Mouse (Mus musculus) CH12.LX (cell line): ENCODE measurements at regions not wholly inside any gene's neighbourhood (a gene's known extent, or its start where the extent isn't known, plus 50 kb on each side); places are given as distances from the start of the nearest gene placed in this dataset.

ENCODE experiments used
- DNase-seq: peaks from one replicate; pipeline ENCODE4 v3.0.0-alpha.2; 2013; ENCODE audit errors: extremely low read depth
- H3K27ac ChIP-seq: 2 replicates; pipeline ENCODE4 v1.5.1; 2012; ENCODE audit warnings: low read depth, mild to moderate bottlenecking, control low read depth, moderate library complexity; ENCODE audit not compliant: insufficient read depth
- H3K27me3 ChIP-seq: replicated peaks from 2 replicates; pipeline ENCODE3; 2012; ENCODE audit warnings: inconsistent platforms
- H3K36me3 ChIP-seq, 2 experiments: replicated peaks in 1 of 2; 2 replicates each; pipeline versions ENCODE3 to v1.6.1; 2012; ENCODE audit warnings: inconsistent platforms in 1 of 2, low read length in 1 of 2, mild to moderate bottlenecking in 1 of 2, mixed read lengths in 1 of 2, moderate library complexity in 1 of 2; ENCODE audit not compliant: control insufficient read depth in 1 of 2, insufficient read depth in 1 of 2
- H3K4me1 ChIP-seq, 2 experiments: 2 replicates each; pipeline ENCODE4 v1.6.1; 2012; ENCODE audit warnings: inconsistent platforms in 1 of 2, moderate library complexity in 1 of 2; ENCODE audit not compliant: insufficient read depth in 2 of 2, control insufficient read depth in 1 of 2
- H3K4me2 ChIP-seq: 2 replicates; pipeline ENCODE4 v1.6.1; 2012; ENCODE audit warnings: low read depth, mild to moderate bottlenecking, control low read depth; ENCODE audit not compliant: poor library complexity, insufficient read depth, severe bottlenecking
- H3K4me3 ChIP-seq, 3 experiments: fragments of 150-350 bp in 1 of 3; sonication (generic) in 1 of 3; replicated peaks in 1 of 3; 2 replicates each; pipeline versions ENCODE3 to v1.5.1; 2011 to 2012; ENCODE audit warnings: low read depth in 2 of 3, low read length in 2 of 3, mild to moderate bottlenecking in 2 of 3, moderate library complexity in 2 of 3, control low read depth in 1 of 3, improper control_type of control experiment in 1 of 3, inconsistent platforms in 1 of 3, mixed read lengths in 1 of 3; ENCODE audit not compliant: poor library complexity in 1 of 3
- H3K79me2 ChIP-seq: replicated peaks from 2 replicates; pipeline ENCODE4 v1.6.1; 2012; ENCODE audit warnings: mild to moderate bottlenecking, moderate library complexity; ENCODE audit not compliant: control insufficient read depth, poor library complexity, insufficient read depth, severe bottlenecking; ENCODE audit errors: extremely low read depth
- H3K9ac ChIP-seq: 2 replicates; pipeline ENCODE4 v1.6.1; 2012; ENCODE audit warnings: low read depth, mild to moderate bottlenecking, control low read depth, moderate library complexity; ENCODE audit not compliant: insufficient read depth
- H3K9me3 ChIP-seq: replicated peaks from 2 replicates; pipeline ENCODE3; 2012; ENCODE audit warnings: low read length, inconsistent platforms, mixed read lengths
- CHD2 ChIP-seq: IDR thresholded peaks from 2 replicates; pipeline ENCODE4 v1.6.1; 2011; ENCODE audit warnings: low read length, improper control_type of control experiment
- CTCF ChIP-seq, 2 experiments: IDR thresholded peaks in 1 of 2; conservative IDR thresholded peaks in 1 of 2; 2 replicates each; pipeline ENCODE4 v1.5.1; 2011 to 2012; ENCODE audit warnings: low read depth in 2 of 2, low read length in 2 of 2, improper control_type of control experiment in 1 of 2, inconsistent platforms in 1 of 2, mild to moderate bottlenecking in 1 of 2, moderate library complexity in 1 of 2
- E2F4 ChIP-seq: IDR thresholded peaks from 2 replicates; pipeline ENCODE4 v1.6.1; 2011; ENCODE audit warnings: low read depth, low read length, improper control_type of control experiment; ENCODE audit not compliant: insufficient replicate concordance
- ETS1 ChIP-seq: conservative IDR thresholded peaks from 2 replicates; pipeline ENCODE4 v1.6.1; 2012; ENCODE audit warnings: low read depth, mild to moderate bottlenecking, inconsistent platforms, low read length, improper control_type of control experiment, moderate library complexity
- GABPA ChIP-seq: IDR thresholded peaks from 2 replicates; pipeline ENCODE4 v1.6.1; 2012; ENCODE audit warnings: low read depth, low read length, improper control_type of control experiment, inconsistent platforms; ENCODE audit not compliant: insufficient replicate concordance
- JUN ChIP-seq: IDR thresholded peaks from 2 replicates; pipeline ENCODE4 v1.6.1; 2011; ENCODE audit warnings: low read depth, mild to moderate bottlenecking, low read length, improper control_type of control experiment, moderate library complexity; ENCODE audit not compliant: insufficient read depth
- JUND ChIP-seq: conservative IDR thresholded peaks from 2 replicates; pipeline ENCODE4 v1.6.1; 2011; ENCODE audit warnings: low read depth, low read length, improper control_type of control experiment
- MAFK ChIP-seq: IDR thresholded peaks from 2 replicates; pipeline ENCODE4 v1.6.1; 2011; ENCODE audit warnings: low read length, improper control_type of control experiment; ENCODE audit not compliant: insufficient replicate concordance
- MAZ ChIP-seq: IDR thresholded peaks from 2 replicates; pipeline ENCODE4 v1.6.1; 2012; ENCODE audit warnings: low read depth, mild to moderate bottlenecking, inconsistent platforms, low read length, improper control_type of control experiment, moderate library complexity
- MEF2A ChIP-seq: IDR thresholded peaks from 2 replicates; pipeline ENCODE4 v1.6.1; 2014; ENCODE audit warnings: low read depth, mild to moderate bottlenecking, inconsistent platforms, low read length, improper control_type of control experiment, borderline replicate concordance
- MXI1 ChIP-seq: IDR thresholded peaks from 2 replicates; pipeline ENCODE4 v1.6.1; 2011; ENCODE audit warnings: mild to moderate bottlenecking, low read depth, low read length, improper control_type of control experiment
- PAX5 ChIP-seq: IDR thresholded peaks from 2 replicates; pipeline ENCODE4 v1.6.1; 2012; ENCODE audit warnings: low read length, inconsistent platforms, mixed read lengths
- POLR2A ChIP-seq: IDR thresholded peaks from 2 replicates; pipeline ENCODE4 v1.6.1; 2011; ENCODE audit warnings: low read depth, mild to moderate bottlenecking, improper control_type of control experiment, low read length
- RAD21 ChIP-seq: IDR thresholded peaks from 2 replicates; pipeline ENCODE4 v1.6.1; 2011; ENCODE audit warnings: low read depth, mild to moderate bottlenecking, low read length, improper control_type of control experiment, moderate library complexity
- RCOR1 ChIP-seq: conservative IDR thresholded peaks from 2 replicates; pipeline ENCODE4 v1.6.1; 2012; ENCODE audit warnings: low read depth, mild to moderate bottlenecking, inconsistent platforms, low read length, improper control_type of control experiment
- TCF12 ChIP-seq: IDR thresholded peaks from 2 replicates; pipeline ENCODE4 v1.6.1; 2014; ENCODE audit warnings: low read depth, mild to moderate bottlenecking, inconsistent platforms, low read length, improper control_type of control experiment
- USF1 ChIP-seq: IDR thresholded peaks from 2 replicates; pipeline ENCODE4 v1.6.1; 2014; ENCODE audit warnings: low read depth, mild to moderate bottlenecking, inconsistent platforms, low read length, improper control_type of control experiment
- USF2 ChIP-seq: conservative IDR thresholded peaks from 2 replicates; pipeline ENCODE4 v1.6.1; 2011; ENCODE audit warnings: low read depth, low read length, improper control_type of control experiment
- ZC3H11A ChIP-seq: IDR thresholded peaks from 2 replicates; pipeline ENCODE4 v1.6.1; 2012; ENCODE audit warnings: low read depth, mild to moderate bottlenecking, inconsistent platforms, low read length, improper control_type of control experiment
- ZMIZ1 ChIP-seq: IDR thresholded peaks from 2 replicates; pipeline ENCODE4 v1.6.1; 2012; ENCODE audit warnings: low read depth, mild to moderate bottlenecking, inconsistent platforms, low read length, improper control_type of control experiment
- ZNF384 ChIP-seq: IDR thresholded peaks from 2 replicates; pipeline ENCODE4 v1.6.1; 2012; ENCODE audit warnings: low read depth, low read length, improper control_type of control experiment, inconsistent platforms
- dilution Hi-C: fragments of 300-500 bp; cut with MboI; formaldehyde crosslinking; loops from 2 replicates; pipeline ENCODE4 v1.14.3; 2020; ENCODE audit warnings: low sequenced_read_pairs; ENCODE audit not compliant: extremely low pct_unique_long_range_greater_than_20kb, extremely low pct_ligation_motif_present
- in situ Hi-C: fragments of 300-500 bp; cut with MboI; formaldehyde crosslinking; loops from 3 replicates; pipeline ENCODE4 v1.14.3; 2019; ENCODE audit warnings: low sequenced_read_pairs, low pct_ligation_motif_present, low pct_unique_long_range_greater_than_20kb, mixed read lengths

DNA sequence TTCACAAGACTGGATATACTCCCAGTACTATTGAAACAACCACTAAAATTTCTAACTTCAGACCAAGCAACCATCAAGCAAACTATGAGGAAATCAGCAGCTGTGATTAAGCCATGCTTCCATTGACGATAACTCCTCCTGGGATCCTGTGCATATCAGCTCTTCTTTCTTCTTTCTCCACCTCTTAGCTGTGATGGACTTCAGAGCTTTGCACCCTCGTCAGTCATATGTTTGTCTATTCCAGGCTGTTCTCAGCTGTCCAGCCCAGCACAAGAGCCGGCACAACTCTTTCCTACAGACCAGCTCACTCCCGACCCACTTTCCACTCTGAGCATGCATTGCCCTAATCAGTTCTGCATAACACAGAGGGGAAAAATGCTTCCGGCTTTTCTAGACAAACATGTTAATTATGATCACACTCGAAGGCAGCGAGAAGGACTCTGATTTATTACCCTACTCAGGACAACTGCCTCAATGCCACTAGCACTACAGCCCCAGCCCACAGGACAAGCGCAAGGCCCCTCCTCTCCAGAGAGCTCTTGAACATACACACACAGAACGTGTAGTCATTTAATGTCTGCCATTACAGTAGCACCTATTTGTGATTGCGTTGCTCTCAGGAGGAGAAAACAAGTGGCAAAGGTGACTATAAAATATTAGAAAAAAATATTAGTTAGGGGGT is 190.4 kb upstream of the Pou3f3 start:
- Histone ChIP-seq H3K9me3 (peaks cover 67% of the 10 kb centered on the region), H3K4me3 (no peak overlapping the region), H3K4me1 (no peaks in the 10 kb centered on the region), H3K4me2 (no peak overlapping the region), H3K36me3 (no peaks in the 10 kb centered on the region), H3K9ac (no peak overlapping the region), H3K79me2 (no peaks in the 10 kb centered on the region), H3K27me3 (no peaks in the 10 kb centered on the region), H3K27ac (no peak overlapping the region)
- TF ChIP-seq ZC3H11A = no peak
- TF ChIP-seq MEF2A = no peak
- no peak for TF ChIP-seq RAD21
- no peak for TF ChIP-seq USF2
- TF ChIP-seq GABPA = no peak
- TF ChIP-seq MAZ = no peak
- dilution Hi-C loops (no loop called here), in situ Hi-C loops (no loop called here)
- no peak for DNase-seq

DNA sequence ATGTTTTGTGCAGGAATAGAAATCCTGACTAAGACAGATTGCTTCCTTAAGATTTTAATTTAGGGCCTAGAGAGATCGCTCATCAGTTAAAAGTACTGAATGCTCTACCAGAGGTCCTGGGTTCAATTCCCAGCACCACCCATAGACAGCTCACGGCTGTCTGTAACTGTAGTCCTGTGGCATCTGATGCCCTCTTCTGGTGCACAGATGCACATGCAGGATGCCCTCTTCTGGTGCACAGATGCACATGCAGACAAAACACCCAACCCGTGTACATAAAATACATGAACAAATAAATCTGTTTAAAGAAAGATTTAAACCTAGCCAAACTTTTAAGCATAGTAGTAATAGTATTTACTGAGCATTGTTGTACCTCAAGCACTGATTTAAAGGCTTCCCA is 181.2 kb upstream of the Pou3f3 start:
- Histone ChIP-seq H3K27ac (no peak overlapping the region), H3K36me3 (no peaks in the 10 kb centered on the region), H3K4me2 (no peak overlapping the region), H3K9ac (no peak overlapping the region), H3K4me3 (no peak overlapping the region), H3K9me3 (peaks cover 49% of the 10 kb centered on the region), H3K27me3 (no peaks in the 10 kb centered on the region), H3K4me1 (no peaks in the 10 kb centered on the region), H3K79me2 (no peaks in the 10 kb centered on the region)
- dilution Hi-C loops (no loop called here), in situ Hi-C loops (no loop called here)
- TF ChIP-seq MAFK (no peak), PAX5 (no peak), ZMIZ1 (no peak), TCF12 (no peak), GABPA (no peak), MXI1 (no peak), JUND (no peak), USF1 (no peak), JUN (no peak), ZNF384 (no peak), CHD2 (no peak), E2F4 (no peak), USF2 (no peak), CTCF (conservative IDR thresholded peaks at IDR 0.05 in 1 of 2, IDR thresholded peaks at IDR 0.05 in 1 of 2; ENCODE audit: low read depth in 2 of 2, low read length in 2 of 2) (no peak), POLR2A (no peak), RCOR1 (no peak), MAZ (no peak), ETS1 (no peak)
- no peak for DNase-seq
